Mouse (Mus musculus): ENCODE data around the gene Cables2. TPM values are rescaled to one million over a fixed set of nuclear protein-coding genes. Genes with fewer than 3 reads are reported as not detected.
A peak's percentile ranks its signal among the peaks of the same experiment; 100 is the strongest.

Cables2 gene
- 10 to 100 TPM; 27.2 to 31.6 (median 27.7) TPM for total RNA-seq (2022)

DNA sequence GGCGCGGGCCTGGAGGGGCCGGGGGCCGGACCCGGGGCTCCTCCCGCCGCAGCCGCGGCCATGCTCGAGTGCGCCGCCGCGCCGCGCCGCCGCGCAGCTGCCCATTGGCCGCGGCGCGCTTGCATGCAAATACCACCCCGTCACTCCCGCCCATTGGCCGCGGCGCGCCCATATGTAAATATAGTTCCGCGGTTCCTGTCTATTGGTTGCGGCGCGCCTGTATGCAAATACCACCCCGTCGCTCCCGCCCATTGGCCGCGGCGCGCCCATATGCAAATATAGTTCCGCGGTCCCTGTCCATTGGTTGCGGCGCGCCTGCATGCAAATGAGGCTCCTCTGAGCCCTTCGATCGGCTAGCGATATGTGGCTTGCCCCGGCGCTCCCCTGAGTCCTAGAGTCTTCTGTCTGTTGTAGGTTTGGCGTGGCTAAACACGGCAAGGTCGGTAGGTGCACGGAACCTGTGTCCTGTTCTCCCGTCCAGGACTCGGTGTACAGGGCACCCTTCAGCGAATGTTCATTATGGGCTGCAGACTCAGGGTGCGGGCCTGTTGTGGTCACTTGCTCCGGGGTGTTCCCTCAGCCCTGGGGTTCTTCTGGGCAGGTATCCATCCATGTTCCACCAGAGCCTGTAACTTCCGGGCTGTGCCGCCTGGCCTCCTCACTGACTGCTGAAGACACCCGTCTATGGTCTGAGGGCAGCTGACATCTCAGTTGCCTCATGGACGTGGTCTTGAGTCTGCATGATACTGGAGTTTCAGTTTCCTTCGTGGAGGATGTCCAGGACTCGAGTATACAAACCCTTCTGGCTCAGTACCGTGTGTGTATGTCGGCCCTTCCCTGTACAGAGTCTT, at the start of gene Cables2:
Gene Cables2 (minus strand): TSS at position 103 of the 851 bp plus-strand sequence.
- peak; percentile 72 to 94 for DNase-seq (ENCODE audit: low spot score in 2 of 2)

DNA sequence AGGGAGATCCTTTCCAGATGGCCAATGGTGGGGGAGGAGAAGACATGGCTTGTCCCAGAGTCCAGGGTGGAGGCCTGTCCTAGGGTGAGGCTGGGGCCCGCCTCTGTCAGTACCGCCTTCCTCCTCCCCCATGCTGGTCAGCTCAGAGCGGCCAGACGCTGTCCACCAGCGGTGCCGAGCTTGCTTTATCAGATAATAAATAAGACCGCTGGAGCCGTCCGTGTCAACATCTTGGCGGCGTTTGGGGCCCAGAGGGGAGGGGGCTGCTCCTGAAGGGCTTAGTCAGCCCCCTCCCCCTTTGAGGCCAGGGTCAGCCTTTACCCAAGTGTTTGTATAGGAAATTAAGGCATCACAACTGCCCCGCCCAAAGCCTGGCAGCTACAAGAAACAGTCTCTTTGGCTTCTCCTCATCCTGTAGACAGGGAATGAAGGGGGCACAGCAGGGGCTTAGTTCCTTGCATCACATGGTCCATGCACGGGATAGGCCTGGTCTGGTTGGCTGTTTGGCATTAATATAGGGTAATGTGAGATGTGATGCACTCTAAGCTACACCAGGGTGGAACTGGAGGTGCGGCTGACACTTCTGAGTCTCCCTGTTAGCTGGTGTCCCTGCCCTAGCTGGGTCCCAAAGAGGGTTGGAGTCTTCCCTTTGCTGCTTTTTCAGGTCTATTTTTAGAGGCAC, 49.5 kb upstream of the Cables2 start:
- DNase-seq (ENCODE audit: low spot score in 2 of 2), result no peak

DNA sequence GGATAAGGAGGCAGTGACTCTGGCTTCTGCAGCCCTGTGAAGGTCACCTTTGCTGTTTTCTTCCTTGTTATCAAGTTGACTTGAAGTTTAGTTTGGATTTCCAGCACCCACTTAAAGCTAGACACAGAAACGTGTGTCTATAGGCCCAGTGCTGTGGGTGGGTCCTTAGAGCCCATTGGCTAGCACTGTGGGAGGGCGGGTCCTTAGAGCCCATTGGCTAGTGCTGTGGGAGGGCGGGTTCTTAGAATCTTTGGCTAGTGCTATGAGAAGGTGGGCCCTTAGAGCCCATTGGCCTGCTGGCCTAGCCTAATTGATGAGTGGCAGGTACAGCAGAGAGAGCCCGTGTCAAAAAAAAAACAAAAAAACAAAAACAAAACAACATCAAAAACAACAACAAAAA, 46.9 kb upstream of the Cables2 start:
- no peak for DNase-seq (ENCODE audit: low spot score in 2 of 2)

DNA sequence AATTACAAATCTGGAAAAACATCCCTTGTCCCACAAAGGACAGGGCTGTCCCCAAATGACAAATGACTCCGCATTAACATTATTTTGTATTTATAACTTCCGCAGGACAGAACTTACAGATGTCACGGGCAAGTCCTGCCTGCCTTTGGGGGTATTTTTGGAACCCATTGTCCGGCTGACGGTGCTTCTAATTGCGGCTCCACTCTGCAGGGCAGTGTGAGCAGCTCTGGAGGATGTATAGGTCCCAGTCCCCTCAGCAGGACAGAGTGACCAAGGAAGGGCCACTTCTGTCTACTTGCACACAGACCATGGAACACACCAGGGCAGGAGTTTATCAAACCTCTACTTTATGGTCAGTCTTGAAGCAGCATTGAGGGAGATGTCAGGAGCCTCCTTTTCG, 44.3 kb upstream of the Cables2 start:
- no peak for DNase-seq (ENCODE audit: low spot score in 2 of 2)

DNA sequence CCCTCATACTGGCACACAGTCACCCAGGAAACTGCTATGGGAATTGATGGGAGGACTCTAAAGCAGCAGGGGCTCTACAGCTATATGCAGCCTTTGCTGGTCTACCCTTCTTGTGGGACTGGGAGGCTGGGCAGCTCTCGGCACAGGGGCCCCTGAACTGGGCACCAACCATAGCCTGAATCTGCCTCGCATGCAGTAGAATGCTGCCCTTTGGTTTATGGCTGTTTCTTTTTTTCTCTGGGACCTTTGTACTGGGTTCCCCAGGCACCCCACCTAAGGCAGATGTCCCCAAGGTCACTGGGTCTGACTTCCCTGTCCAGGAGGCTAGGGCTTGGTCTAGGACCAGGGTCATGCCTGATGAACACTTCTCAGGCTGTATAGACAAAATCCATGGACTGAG, 41.0 kb upstream of the Cables2 start:
- DNase-seq (ENCODE audit: low spot score in 2 of 2), result no peak

DNA sequence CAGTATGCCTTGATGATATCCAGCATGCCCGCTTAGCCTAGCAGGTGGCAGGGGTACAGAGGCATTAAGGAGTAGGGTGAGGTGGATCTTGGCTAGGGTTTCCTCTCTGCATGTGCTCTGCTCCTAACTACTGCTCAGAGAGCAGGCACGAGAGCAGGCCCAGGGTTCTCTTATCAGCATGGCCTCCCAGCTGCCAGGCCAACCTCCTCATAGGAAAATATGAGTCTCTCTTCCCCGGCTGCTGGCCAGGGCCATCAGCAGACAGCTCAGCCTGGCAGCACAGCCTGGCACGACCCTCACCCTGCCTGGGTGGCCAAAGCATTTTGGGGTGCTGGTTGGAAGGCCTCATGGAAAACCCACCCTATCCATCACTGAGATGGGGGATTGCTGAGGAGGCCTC, 37.9 kb upstream of the Cables2 start:
- no peak for DNase-seq (ENCODE audit: low spot score in 2 of 2)

DNA sequence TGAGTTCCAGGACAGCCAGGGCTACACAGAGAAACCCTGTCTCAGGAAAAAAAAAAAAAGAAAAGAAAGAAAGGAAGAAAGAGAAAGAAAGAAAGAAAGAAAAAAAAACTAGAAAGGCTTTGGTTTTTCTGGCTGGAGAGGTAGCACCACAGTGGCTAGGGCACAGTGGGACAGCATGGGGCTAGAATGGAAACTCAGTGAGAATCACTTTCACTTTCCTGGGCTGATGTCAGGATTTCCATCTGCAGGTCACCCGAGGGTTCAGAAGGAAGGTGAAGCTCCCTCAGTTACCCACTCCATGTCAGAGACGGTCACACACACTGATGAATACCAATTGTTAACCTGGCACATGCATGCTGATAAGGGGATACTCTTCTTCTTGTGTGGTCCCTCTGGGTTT, 34.4 kb upstream of the Cables2 start:
- no peak for DNase-seq (ENCODE audit: low spot score in 2 of 2)

DNA sequence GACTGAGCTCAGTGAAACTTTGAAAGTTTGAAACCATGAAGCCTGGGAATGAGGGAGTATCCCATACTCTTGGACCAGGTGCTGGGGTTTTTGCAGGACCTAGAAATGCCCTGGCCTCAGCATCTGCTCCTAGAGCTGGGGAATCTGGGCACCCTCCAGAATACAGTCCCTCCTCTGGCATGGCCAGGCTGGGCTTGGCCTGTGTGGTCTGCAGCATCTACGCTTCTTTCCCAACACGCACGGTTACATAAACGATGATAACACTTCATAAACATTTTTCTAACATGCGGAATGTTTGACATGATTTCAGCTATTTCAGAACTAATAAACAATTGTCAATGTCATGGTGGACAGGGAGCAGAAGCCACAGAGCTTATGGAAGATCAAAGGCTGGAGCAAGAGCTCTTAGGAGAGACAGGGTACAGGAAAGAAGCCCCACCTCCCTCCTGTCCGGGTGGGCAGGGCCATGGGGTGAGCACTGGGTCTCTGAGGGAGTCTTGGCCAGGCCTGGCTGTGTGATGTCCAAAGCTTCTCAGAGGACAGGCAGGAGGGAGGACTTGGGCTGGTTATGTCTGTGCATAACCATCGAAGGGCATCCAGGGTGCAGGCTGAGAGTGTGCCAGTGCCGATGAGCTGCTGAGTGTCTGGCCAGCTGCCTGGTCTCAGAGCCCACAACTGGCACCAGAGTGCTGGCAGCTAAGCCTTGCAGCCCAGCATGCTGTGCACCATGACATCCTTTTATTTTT, 33.3 kb upstream of the Cables2 start:
- peak in 1 of 2 experiments; percentile 7 for DNase-seq (ENCODE audit: low spot score in 2 of 2)

DNA sequence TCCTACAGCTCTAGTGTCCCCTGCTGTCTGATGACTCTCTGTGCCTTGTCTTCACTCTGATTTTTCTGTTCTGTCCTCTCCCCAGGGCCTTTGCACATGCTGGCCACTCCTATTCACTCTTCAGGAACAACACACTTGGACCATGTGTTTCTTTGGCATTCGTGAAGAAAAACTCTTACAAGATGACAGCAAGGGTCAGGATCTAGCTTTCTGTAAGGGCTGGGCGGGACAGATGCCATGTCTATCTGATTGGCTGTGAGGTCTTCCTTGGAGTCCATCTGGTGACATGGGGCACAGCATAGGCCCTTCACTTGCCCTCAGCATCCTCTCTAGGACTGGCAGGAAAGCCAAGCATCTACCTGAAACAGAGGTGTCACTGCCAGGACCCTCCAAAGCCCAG, 32.7 kb upstream of the Cables2 start:
- DNase-seq (ENCODE audit: low spot score in 2 of 2), result no peak

DNA sequence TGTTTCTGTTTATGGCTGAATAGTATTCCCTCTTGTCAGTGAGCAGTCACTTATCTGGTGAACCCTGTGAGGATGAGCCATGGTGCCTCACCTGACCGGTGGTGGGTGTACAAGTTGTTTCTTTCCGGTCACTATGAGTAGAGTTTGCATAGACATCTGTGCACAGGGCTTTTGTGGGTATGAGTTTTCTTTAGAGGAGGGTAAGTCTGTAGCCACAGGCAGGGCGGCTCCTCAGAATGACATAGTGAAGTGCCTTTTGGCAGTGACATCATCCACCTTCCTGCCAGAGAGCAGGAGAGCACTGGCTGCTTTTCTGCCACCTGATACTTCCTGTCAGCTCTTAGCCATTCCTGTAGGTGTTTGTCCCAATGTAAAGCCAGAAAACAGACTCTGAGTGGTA, 32.2 kb upstream of the Cables2 start:
- DNase-seq (ENCODE audit: low spot score in 2 of 2), result no peak

DNA sequence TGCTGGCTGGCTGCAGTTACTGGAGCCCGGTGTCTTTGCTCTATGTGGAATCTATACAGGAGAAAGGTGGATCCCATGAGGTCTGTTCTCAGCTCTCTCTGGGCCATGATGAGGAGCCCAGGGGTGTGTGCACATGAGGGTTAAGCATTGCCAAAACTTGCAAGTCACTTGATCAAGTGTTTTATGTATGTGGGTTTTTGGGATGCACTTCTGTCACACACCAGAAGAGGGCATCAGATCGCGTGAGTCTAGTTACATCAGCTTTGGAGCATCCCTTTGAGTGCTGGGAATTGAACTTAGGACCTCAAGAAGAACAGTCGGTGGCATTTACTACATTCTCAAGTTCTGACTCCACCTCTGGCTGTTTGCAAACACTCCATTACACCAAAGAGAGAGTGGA, 31.3 kb upstream of the Cables2 start:
- DNase-seq (ENCODE audit: low spot score in 2 of 2), result no peak

DNA sequence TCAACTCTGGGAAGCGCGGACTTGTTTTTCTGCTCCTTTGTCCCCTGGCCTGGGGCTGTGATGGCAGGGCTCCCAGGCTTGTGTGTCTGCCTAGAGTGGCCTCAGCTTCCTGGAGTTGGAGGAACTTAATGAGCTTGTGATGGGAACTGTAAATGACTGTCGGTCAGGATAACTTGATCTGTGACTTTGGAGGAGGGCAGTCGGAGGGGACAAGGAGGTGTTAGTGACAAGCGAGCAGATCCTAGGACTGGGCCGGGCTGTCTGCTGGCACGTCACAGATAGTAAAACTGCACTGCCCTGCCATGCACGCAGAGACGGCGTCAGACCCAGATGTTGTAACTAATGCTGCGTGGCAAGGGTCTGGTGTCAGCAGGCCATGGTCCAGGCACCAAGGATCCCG, 30.2 kb upstream of the Cables2 start:
- no peak for DNase-seq (ENCODE audit: low spot score in 2 of 2)

DNA sequence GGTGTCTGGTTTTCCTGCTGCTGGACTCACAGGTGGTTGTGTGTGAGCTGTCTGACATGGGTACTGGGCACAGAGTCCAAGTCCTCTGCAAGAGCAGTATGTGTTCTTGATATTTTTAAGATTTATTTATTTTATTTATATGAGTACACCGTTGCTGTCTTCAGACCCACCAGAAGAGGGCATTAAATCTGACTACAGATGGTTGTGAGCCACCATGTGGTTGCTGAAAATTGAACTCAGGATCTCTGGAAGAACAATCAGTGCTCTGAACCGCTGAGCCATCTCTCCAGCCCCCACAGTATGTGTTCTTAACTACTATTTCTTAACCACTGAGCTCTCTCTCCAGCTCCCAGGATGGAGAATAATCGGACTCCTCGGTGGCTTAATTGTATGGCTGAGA, 28.9 kb upstream of the Cables2 start:
- no peak for DNase-seq (ENCODE audit: low spot score in 2 of 2)

DNA sequence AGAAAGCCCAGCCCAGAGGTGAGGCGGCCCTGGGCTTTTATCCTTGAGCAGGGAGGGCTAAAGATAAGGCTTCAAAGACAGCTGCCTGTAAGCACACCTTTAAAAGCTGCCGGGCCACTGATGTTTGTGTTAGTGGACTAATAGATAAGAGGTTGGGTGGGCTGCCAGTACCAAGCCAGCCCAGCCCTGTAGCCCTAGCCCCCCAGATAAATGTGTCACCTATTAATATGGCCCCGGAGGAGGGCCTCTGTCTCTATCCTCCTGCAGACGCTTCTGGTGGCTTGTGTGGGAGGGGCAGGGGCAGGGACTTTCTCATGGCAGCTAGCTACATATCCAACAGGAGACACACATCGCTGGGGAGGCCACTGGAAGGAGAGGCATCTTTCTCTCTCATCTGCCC, 27.5 kb upstream of the Cables2 start:
- DNase-seq (ENCODE audit: low spot score in 2 of 2), result no peak

DNA sequence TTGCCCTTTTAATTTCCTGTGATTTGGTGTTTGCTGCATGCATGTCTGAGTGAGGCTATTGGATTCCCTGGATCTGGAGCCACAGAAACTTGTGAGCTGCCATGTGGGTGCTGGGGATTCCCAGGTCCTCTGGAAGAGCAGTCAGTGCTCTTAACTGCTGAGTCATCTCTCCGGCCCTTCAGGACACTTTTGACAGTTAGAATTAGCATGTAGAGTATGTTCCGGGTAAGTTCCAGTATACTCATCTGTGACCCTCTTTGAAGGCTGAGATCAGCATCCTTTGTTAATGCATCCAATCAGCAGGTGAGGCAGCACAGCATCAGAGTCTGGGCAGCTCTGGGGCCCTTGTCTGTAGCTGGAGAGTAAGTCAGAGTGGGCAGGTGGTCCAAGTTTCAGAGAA, 27.0 kb upstream of the Cables2 start:
- no peak for DNase-seq (ENCODE audit: low spot score in 2 of 2)

DNA sequence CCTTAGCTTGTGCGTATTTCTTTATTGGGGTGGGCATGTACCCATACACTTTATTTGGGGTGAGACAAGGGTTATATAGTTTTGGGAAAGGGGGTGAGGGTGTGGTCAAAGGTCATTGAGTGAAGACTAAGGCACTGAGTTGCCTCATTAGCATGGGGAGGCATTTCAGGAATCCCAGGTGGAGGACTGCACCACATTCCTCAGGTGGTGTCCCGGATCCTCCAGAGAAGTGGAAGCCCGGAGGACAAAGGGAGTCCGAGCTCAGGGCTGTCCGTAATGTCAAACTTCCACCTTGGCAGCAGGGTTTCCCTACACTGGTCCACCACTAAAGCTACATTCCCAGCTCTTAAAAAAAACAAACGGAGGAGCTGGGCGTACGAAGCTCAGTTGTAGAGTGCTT, 19.6 kb upstream of the Cables2 start:
- DNase-seq (ENCODE audit: low spot score in 2 of 2), result no peak

DNA sequence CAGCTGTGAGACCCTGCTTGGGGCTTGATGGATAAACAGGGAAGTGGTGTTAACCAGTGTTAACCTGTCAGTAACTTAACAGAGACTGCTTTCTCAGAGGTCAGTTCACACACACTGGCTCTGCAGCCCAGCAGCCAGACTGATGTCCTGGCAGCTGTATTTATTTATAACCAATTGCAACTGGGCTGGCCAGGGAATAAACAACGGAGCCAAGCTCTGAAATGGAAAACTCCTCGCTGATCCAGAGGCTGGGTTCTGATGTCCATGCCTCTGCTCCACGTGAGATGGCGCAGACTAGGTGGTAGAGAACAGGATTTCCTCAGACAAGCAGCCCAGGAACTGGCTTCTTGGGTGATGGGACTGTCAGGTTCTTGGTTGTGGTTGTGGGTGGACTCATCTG, 18.7 kb upstream of the Cables2 start:
- no peak for DNase-seq (ENCODE audit: low spot score in 2 of 2)

DNA sequence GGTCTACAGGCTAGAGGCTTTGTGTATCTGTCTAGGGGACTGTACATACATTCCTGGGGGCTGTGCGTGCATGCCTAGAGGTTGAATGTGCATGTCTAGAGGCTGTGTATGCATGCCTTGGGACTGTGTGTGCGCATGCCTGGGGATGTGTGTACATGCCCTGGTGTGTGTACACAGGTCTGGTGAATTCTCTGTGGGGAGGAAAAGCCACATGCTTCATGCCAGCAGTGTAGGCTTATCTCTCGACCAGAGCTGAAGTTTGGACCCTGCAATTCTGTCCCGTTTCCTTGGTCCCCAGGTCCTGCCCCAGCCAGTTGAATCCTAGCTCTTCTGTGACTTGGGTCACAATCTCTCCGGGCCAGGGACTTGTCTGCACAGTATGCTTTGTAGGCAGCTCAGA, 18.3 kb upstream of the Cables2 start:
- DNase-seq (ENCODE audit: low spot score in 2 of 2), result no peak

DNA sequence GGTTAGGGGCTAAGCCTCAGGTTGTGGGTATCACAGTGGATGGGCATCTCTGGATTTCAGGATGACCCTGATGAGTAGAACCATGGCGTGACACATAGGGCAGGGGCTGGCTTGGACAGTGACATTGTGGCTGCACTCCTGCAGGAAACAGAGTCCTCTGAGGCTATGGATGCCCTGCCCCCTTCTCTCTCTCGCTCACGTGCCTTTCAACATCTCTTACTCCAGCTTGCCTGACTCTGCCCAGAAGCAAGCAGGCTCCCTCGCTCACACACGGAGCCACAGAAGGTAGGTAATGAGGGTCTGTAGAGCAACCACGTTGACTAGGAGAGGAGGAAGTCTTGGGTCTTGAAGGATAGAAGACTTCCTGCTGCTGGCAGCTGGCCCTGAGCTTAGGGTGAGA, 17.2 kb upstream of the Cables2 start:
- no peak for DNase-seq (ENCODE audit: low spot score in 2 of 2)

DNA sequence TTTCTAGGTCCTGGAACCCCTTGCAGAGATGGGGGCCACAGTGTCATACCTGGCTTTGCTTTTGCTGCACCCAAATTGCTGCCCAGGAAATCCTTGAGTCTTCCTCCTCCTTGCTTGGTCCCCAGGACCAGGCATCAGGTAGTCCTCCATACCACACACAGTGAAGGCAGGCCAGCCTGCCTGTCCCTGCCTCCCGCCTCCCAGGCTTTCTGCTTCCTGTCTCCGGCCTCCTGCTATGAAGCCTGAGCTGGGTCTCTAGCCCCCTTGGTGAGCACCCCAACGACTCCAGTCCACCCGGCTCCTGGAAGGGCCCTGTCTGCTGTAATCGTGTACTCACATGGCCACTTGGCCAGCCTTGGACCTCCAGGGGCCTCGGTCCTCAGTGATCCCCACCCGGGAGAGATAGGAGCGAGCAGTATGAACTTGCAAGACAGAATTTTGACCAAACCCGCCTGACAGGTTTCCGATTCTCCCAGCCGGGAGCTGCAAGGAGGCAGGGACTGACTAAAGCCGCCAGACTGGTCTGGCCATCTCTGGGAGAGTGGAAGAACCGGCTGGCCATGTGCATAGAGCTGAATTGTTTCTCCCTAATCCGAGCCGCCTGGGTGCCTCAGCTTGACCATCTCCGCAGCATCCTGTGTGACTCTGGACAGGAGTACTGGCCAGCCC, 16.3 kb upstream of the Cables2 start, which contains the start of gene Rbbp8nl:
Gene Rbbp8nl (minus strand): TSS at position 440 of the 669 bp plus-strand sequence.
- no peak for DNase-seq (ENCODE audit: low spot score in 2 of 2)

DNA sequence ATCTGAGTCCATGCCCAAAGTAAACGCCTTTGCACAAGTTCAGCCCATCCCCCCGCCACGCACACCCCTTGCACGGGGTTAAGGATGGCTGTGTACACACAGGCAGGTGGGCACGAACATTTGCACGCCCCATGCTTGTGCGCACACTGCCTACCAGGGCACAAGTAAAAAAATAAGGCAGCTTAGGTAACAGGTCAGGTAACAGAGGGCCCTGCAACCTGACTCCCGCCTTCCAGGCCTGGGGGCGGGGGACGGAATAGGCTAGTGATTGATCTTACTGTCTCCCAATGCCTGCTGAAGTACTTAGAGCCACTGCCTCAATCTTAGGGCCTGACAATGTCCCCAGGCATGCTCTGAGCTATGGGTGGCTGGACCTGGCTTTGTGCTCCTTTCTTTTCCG, 15.7 kb upstream of the Cables2 start:
- DNase-seq (ENCODE audit: low spot score in 2 of 2), result no peak

DNA sequence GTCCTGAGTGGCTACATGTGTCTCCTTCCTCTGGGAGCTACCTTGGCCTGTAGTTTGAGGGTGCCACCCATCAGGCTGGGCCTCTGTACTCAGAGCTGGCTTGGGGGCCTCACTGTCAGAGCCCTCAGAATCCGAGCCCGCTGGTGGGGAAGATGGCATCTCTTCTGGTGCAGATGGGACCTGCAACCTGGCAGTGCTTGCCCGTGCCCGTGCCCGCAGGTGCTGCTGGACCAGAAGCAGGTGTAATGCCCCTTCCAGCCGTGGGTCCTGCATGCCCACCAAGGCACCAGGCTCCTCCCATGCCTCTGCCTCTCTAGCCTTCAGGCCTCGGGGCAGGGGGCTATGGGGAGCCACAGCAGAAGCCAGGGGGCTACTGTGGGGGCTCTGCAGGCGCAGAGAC, 6.0 kb upstream of the Cables2 start:
- no peak for DNase-seq (ENCODE audit: low spot score in 2 of 2)

Measured in left cerebral cortex, adult 8-10 months (tissue).